Mouse (Mus musculus): ENCODE results near the gene Atp8b4. TPM values are rescaled to one million over a fixed set of nuclear protein-coding genes. Genes with fewer than 3 reads are reported as not detected.

The Atp8b4 gene
- polyA plus RNA-seq, 1 experiment from 2014 or later: 0.18 TPM

- Histone ChIP-seq H3K27ac (ENCODE audit: low read depth, low read length) (no peak overlapping the region), H3K4me2 (replicated peaks; ENCODE audit: low read depth, low read length) (no peak overlapping the region), H3K27me3 (ENCODE audit: control insufficient read depth, insufficient read depth, low read length) (no peaks in the 10 kb centered on the region), H3K4me1 (ENCODE audit: control insufficient read depth, insufficient read depth, low read length) (no peaks in the 10 kb centered on the region), H3K36me3 (ENCODE audit: control insufficient read depth, insufficient read depth, low read length) (no peaks in the 10 kb centered on the region), H3K9ac (ENCODE audit: low read depth, low read length) (no peak overlapping the region), H3K4me3 (ENCODE audit: low read length) (no peak overlapping the region), H3K9me3 (ENCODE audit: control insufficient read depth, low read length) (no peaks in the 10 kb centered on the region)
- WGBS: 92% methylated on average over 8 of the region's 8 CpGs
- no peak for ATAC-seq (ENCODE audit: low FRiP score, low TSS enrichment)
These were observed 159.0 kb downstream of the Atp8b4 start for GRCm38 (mm10) chr2:126341521-126341920.

DNA sequence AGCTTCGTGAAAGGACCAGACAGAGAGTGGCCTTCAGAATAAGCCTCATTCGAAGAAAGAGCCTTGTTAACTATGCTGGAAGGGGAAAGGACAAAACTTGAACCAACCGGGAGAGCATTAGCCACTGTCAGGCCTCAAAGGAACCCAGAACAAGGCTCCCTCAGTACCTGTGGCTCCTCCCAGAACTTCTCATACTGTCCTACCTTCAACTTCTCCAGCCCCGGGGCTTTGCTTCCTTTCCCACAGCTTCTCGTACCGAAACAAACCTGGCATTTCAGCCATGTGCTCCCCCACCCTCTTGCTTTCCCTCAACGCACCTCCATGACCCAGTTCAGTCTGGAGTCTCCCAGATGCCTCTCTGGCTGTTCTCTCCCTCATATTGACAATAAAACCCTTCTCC is 160.3 kb downstream of the Atp8b4 start:
- 85% methylated on average over 7 of the region's 7 CpGs for WGBS
- ATAC-seq (ENCODE audit: low FRiP score, low TSS enrichment): no peak
- Histone ChIP-seq H3K4me2 (replicated peaks; ENCODE audit: low read depth, low read length) (no peak overlapping the region), H3K4me1 (ENCODE audit: control insufficient read depth, insufficient read depth, low read length) (no peaks in the 10 kb centered on the region), H3K36me3 (ENCODE audit: control insufficient read depth, insufficient read depth, low read length) (no peaks in the 10 kb centered on the region), H3K9me3 (ENCODE audit: control insufficient read depth, low read length) (no peaks in the 10 kb centered on the region), H3K4me3 (ENCODE audit: low read length) (no peak overlapping the region), H3K27ac (ENCODE audit: low read depth, low read length) (no peak overlapping the region), H3K9ac (ENCODE audit: low read depth, low read length) (no peak overlapping the region), H3K27me3 (ENCODE audit: control insufficient read depth, insufficient read depth, low read length) (no peaks in the 10 kb centered on the region)

GRCm38 (mm10) chr2:126339516-126339915 is 161.0 kb downstream of the Atp8b4 start:
- H3K27ac ChIP-seq (ENCODE audit: low read depth, low read length): no peak overlapping the region
- H3K4me3 ChIP-seq (ENCODE audit: low read length): no peak overlapping the region
- H3K4me1 ChIP-seq (ENCODE audit: control insufficient read depth, insufficient read depth, low read length): no peaks in the 10 kb centered on the region
- no peak overlapping the region for H3K9ac ChIP-seq (ENCODE audit: low read depth, low read length)
- H3K36me3 ChIP-seq (ENCODE audit: control insufficient read depth, insufficient read depth, low read length): no peaks in the 10 kb centered on the region
- H3K9me3 ChIP-seq (ENCODE audit: control insufficient read depth, low read length): no peaks in the 10 kb centered on the region
- no peak for ATAC-seq (ENCODE audit: low FRiP score, low TSS enrichment)
- H3K27me3 ChIP-seq (ENCODE audit: control insufficient read depth, insufficient read depth, low read length): no peaks in the 10 kb centered on the region
- WGBS: 81% methylated on average over 8 of the region's 8 CpGs
- no peak overlapping the region for H3K4me2 ChIP-seq (replicated peaks; ENCODE audit: low read depth, low read length)

GRCm38 (mm10) chr2:126337143-126337542 is 163.3 kb downstream of the Atp8b4 start:
- Histone ChIP-seq H3K4me3 (ENCODE audit: low read length) (no peak overlapping the region), H3K27me3 (ENCODE audit: control insufficient read depth, insufficient read depth, low read length) (no peaks in the 10 kb centered on the region), H3K4me2 (replicated peaks; ENCODE audit: low read depth, low read length) (no peak overlapping the region), H3K27ac (ENCODE audit: low read depth, low read length) (no peak overlapping the region), H3K9ac (ENCODE audit: low read depth, low read length) (no peak overlapping the region), H3K9me3 (ENCODE audit: control insufficient read depth, low read length) (no peaks in the 10 kb centered on the region), H3K4me1 (ENCODE audit: control insufficient read depth, insufficient read depth, low read length) (no peaks in the 10 kb centered on the region), H3K36me3 (ENCODE audit: control insufficient read depth, insufficient read depth, low read length) (no peaks in the 10 kb centered on the region)
- 78% methylated on average over 5 of the region's 5 CpGs for WGBS
- ATAC-seq (ENCODE audit: low FRiP score, low TSS enrichment): no peak

- H3K4me1 ChIP-seq (ENCODE audit: control insufficient read depth, insufficient read depth, low read length): no peaks in the 10 kb centered on the region
- H3K27me3 ChIP-seq (ENCODE audit: control insufficient read depth, insufficient read depth, low read length): no peaks in the 10 kb centered on the region
- no peak overlapping the region for H3K4me2 ChIP-seq (replicated peaks; ENCODE audit: low read depth, low read length)
- no peak overlapping the region for H3K4me3 ChIP-seq (ENCODE audit: low read length)
- no peaks in the 10 kb centered on the region for H3K9me3 ChIP-seq (ENCODE audit: control insufficient read depth, low read length)
- H3K27ac ChIP-seq (ENCODE audit: low read depth, low read length): no peak overlapping the region
- no peak overlapping the region for H3K9ac ChIP-seq (ENCODE audit: low read depth, low read length)
- H3K36me3 ChIP-seq (ENCODE audit: control insufficient read depth, insufficient read depth, low read length): no peaks in the 10 kb centered on the region
- WGBS: 92% methylated on average over 3 of the region's 3 CpGs
- ATAC-seq (ENCODE audit: low FRiP score, low TSS enrichment): no peak
These were observed 168.7 kb downstream of the Atp8b4 start for GRCm38 (mm10) chr2:126331794-126332193.

- no peaks in the 10 kb centered on the region for H3K27me3 ChIP-seq (ENCODE audit: control insufficient read depth, insufficient read depth, low read length)
- 87% methylated on average over 7 of the region's 7 CpGs for WGBS
- H3K27ac ChIP-seq (ENCODE audit: low read depth, low read length): no peak overlapping the region
- no peaks in the 10 kb centered on the region for H3K4me1 ChIP-seq (ENCODE audit: control insufficient read depth, insufficient read depth, low read length)
- ATAC-seq (ENCODE audit: low FRiP score, low TSS enrichment): no peak
- H3K9me3 ChIP-seq (ENCODE audit: control insufficient read depth, low read length): no peaks in the 10 kb centered on the region
- H3K9ac ChIP-seq (ENCODE audit: low read depth, low read length): no peak overlapping the region
- no peak overlapping the region for H3K4me3 ChIP-seq (ENCODE audit: low read length)
- no peak overlapping the region for H3K4me2 ChIP-seq (replicated peaks; ENCODE audit: low read depth, low read length)
- no peaks in the 10 kb centered on the region for H3K36me3 ChIP-seq (ENCODE audit: control insufficient read depth, insufficient read depth, low read length)
These were observed 177.3 kb downstream of the Atp8b4 start for GRCm38 (mm10) chr2:126323206-126323605.

DNA sequence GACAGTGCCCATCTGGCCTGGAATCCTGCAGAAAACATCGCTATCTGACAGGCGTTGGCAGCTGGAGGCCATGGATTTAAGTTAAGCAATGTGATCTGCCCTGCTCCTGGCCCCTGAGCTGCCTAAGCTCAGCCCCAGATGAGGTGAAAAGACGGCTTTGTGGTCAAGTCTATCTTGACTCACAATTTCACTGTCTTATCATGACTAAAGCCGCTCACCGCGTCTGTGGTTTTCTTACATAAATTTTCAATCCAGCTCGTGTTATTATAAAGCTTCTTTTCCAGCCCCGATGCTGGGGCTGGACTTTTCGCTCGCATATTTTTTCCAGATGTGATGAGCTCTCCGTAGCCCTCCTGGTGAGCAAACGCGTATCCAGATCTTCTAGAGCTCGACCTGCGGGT is 177.8 kb downstream of the Atp8b4 start:
- no peak overlapping the region for H3K4me3 ChIP-seq (ENCODE audit: low read length)
- ATAC-seq (ENCODE audit: low FRiP score, low TSS enrichment): no peak
- H3K36me3 ChIP-seq (ENCODE audit: control insufficient read depth, insufficient read depth, low read length): no peaks in the 10 kb centered on the region
- no peak overlapping the region for H3K4me2 ChIP-seq (replicated peaks; ENCODE audit: low read depth, low read length)
- no peaks in the 10 kb centered on the region for H3K4me1 ChIP-seq (ENCODE audit: control insufficient read depth, insufficient read depth, low read length)
- no peak overlapping the region for H3K9ac ChIP-seq (ENCODE audit: low read depth, low read length)
- no peak overlapping the region for H3K27ac ChIP-seq (ENCODE audit: low read depth, low read length)
- whole genome bisulfite sequencing: 85% methylated on average over 15 of the region's 15 CpGs
- H3K9me3 ChIP-seq (ENCODE audit: control insufficient read depth, low read length): no peaks in the 10 kb centered on the region
- H3K27me3 ChIP-seq (ENCODE audit: control insufficient read depth, insufficient read depth, low read length): no peaks in the 10 kb centered on the region

GRCm38 (mm10) chr2:126318071-126318470 is 182.4 kb downstream of the Atp8b4 start:
- no peaks in the 10 kb centered on the region for H3K9me3 ChIP-seq (ENCODE audit: control insufficient read depth, low read length)
- H3K9ac ChIP-seq (ENCODE audit: low read depth, low read length): no peak overlapping the region
- H3K4me3 ChIP-seq (ENCODE audit: low read length): no peak overlapping the region
- no peak overlapping the region for H3K27ac ChIP-seq (ENCODE audit: low read depth, low read length)
- no peak for ATAC-seq (ENCODE audit: low FRiP score, low TSS enrichment)
- no peaks in the 10 kb centered on the region for H3K4me1 ChIP-seq (ENCODE audit: control insufficient read depth, insufficient read depth, low read length)
- WGBS: 90% methylated on average over 6 of the region's 6 CpGs
- H3K4me2 ChIP-seq (replicated peaks; ENCODE audit: low read depth, low read length): no peak overlapping the region
- no peaks in the 10 kb centered on the region for H3K27me3 ChIP-seq (ENCODE audit: control insufficient read depth, insufficient read depth, low read length)
- H3K36me3 ChIP-seq (ENCODE audit: control insufficient read depth, insufficient read depth, low read length): no peaks in the 10 kb centered on the region

DNA sequence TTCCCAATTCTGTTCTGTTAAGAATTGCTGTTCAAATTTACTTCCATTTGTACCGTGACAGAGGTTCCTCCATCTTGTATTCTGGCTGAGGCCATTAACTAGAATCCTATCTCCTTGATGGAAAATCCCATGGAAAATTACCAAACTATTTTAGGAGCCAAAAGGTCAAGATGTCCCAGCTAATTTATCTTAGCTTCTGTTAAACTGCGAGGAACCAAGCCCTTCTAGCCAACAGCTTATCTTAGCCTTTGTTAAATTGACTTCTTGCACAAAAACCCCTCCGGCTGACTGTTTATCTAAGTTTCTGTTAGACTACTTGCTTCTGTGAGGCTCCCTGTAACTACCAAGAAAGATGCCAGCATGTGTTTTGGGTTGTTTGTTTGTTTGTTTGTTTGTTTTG is 183.5 kb downstream of the Atp8b4 start:
- WGBS: 73% methylated on average over 3 of the region's 3 CpGs
- no peaks in the 10 kb centered on the region for H3K27me3 ChIP-seq (ENCODE audit: control insufficient read depth, insufficient read depth, low read length)
- no peaks in the 10 kb centered on the region for H3K9me3 ChIP-seq (ENCODE audit: control insufficient read depth, low read length)
- H3K4me2 ChIP-seq (replicated peaks; ENCODE audit: low read depth, low read length): no peak overlapping the region
- no peaks in the 10 kb centered on the region for H3K36me3 ChIP-seq (ENCODE audit: control insufficient read depth, insufficient read depth, low read length)
- no peak for ATAC-seq (ENCODE audit: low FRiP score, low TSS enrichment)
- no peaks in the 10 kb centered on the region for H3K4me1 ChIP-seq (ENCODE audit: control insufficient read depth, insufficient read depth, low read length)
- no peak overlapping the region for H3K27ac ChIP-seq (ENCODE audit: low read depth, low read length)
- no peak overlapping the region for H3K9ac ChIP-seq (ENCODE audit: low read depth, low read length)
- no peak overlapping the region for H3K4me3 ChIP-seq (ENCODE audit: low read length)

- Histone ChIP-seq H3K4me2 (replicated peaks; ENCODE audit: low read depth, low read length) (no peak overlapping the region), H3K4me3 (ENCODE audit: low read length) (no peak overlapping the region), H3K36me3 (ENCODE audit: control insufficient read depth, insufficient read depth, low read length) (no peaks in the 10 kb centered on the region), H3K27me3 (ENCODE audit: control insufficient read depth, insufficient read depth, low read length) (no peaks in the 10 kb centered on the region), H3K4me1 (ENCODE audit: control insufficient read depth, insufficient read depth, low read length) (no peaks in the 10 kb centered on the region), H3K27ac (ENCODE audit: low read depth, low read length) (no peak overlapping the region), H3K9ac (ENCODE audit: low read depth, low read length) (no peak overlapping the region), H3K9me3 (ENCODE audit: control insufficient read depth, low read length) (no peaks in the 10 kb centered on the region)
- ATAC-seq (ENCODE audit: low FRiP score, low TSS enrichment): no peak
- 88% methylated on average over 2 of the region's 2 CpGs for WGBS
These were observed 184.1 kb downstream of the Atp8b4 start for GRCm38 (mm10) chr2:126316346-126316745.

All from kidney, embryonic 14.5 days (tissue).